Mouse (Mus musculus) cerebellum, adult 2 months (tissue): ENCODE results near the gene Arhgap30.

ENCODE experiments used
- CTCF ChIP-seq: fragments of 200-500 bp; IDR thresholded peaks from 2 replicates; pipeline ENCODE4 v1.5.1; 2011; ENCODE audit warnings: low read depth, mild to moderate bottlenecking, control low read depth, low read length, moderate library complexity, borderline replicate concordance; ENCODE audit not compliant: insufficient read depth
- POLR2A ChIP-seq: fragments of 200-500 bp; IDR thresholded peaks from 2 replicates; pipeline ENCODE4 v1.6.1; 2011; ENCODE audit warnings: low read length, control low read depth, borderline replicate concordance; ENCODE audit not compliant: insufficient read depth

DNA sequence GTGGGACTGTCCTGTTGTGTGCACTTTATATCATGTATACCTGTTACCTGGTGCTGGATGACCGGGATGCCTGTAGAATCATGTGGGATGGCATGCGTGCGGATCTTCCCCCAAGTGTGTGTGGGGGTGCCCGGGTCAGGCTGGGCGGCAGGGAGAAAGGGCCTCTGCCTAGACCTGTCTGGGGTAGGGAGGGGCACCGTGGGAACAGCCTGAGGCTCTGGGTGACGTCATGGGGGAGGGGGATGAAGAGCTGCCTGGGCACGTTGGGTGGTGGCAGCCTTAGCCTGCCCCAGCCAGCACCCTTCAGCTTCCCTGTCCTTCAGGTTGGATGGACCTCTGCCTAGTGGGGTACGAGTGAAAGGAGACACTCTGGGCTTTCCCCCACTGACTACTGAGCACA, 4.4 kb upstream of the Arhgap30 start:
- TF ChIP-seq POLR2A, result no peak
- no peak for TF ChIP-seq CTCF
